Mouse (Mus musculus) layer of hippocampus, adult 18-20 months (tissue): ENCODE measurements around the gene Tmem184b. TPM values are rescaled to one million over a fixed set of nuclear protein-coding genes. Genes with fewer than 3 reads are reported as not detected.

Experiments used
- DNase-seq, 2 experiments: peaks; one replicate each; pipeline ENCODE4 v3.0.0; 2022; ENCODE audit warnings: low spot score in 2 of 2
- total RNA-seq, 2 experiments: library from RNA; stranded (reverse); gene quantifications; 2 replicates each; pipeline ENCODE4 v1.2.3; 2021

The Tmem184b gene
- total RNA-seq, 2 experiments from 2014 or later: 55.0 to 57.9 TPM

DNA sequence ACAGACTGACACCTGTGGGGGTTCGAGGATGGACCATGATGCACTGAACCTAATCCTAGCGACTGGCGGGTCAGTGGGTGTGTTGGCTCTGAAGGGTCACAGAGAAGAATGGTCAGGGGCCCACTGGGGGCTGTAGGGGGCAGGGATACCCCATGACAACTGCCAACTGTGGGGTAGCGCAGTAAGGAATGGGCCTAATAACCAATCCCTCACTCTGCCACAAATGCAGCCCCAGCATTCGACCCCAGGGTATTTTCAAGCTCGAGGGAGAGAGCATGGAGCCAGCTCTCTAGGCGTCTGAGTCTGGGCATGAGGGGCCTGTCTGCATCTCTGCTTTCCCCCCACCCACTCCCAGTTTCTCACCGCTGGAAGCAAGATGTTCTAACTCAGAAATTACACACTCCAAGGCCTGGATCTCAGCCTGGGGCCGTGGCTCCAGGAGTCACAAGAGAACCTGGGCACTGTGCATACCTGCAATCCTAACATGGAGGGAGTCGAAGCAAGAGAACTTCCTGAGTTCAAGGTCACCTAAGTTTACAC is 27.2 kb upstream of the Tmem184b start:
- DNase-seq: no peak

DNA sequence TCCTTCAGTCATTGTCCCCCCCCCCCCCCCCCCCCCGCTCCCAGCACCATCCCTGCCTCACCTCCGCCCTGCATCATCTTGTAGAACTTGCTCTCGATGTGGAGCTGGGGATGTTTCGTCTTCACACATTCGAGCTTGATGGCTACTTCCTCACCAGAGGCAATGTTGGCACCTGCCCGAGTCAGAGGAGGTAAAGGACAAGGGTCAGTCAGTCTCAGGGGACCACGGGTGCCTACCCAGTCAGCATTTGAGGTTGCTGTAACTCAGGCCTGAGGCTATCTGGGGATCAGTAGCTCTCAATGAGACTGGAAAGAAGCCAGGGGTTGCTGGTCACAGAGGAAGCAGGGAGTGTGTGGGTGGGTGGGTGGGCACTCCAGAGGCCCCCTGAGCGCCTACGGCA is 26.6 kb upstream of the Tmem184b start:
- no peak for DNase-seq

DNA sequence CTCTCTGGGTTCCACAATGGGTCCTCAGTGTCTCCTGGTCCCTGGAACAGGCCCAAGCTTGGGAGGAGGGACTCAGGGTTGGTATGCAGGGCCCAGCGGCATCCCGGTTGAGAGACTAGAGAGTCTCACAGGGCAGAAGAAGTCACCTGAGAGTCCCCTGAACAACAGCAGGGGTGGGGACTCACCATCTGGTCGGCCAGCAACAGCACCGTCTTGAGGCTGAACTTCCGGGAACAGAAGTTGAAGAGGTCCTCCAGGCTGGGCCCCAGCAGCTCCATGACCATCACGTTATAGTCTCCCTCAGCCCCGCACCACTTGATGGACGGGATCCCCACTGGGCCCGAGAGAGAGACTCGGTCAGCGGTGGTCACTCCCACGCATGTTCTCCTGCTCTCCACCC is 26.2 kb upstream of the Tmem184b start:
- no peak for DNase-seq

DNA sequence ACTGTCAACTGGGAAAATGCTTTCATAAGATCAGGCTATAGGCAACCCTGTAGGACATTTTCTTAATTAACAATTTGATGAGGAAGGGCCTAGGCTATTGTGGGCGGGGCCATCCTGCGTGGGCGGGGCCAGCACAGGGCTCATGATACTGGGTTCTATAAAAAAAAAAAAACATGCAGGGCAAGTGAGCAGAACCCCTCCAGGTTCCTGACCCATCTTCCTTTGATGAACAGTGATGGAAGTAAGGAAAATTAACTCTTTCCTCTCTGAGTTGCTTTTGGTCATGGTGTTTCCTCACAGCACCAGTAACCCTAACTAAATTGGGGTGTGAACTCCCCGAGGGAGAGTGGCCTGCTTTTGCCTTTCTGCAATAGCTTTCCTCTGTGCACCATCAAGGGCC is 25.2 kb upstream of the Tmem184b start:
- DNase-seq: no peak

DNA sequence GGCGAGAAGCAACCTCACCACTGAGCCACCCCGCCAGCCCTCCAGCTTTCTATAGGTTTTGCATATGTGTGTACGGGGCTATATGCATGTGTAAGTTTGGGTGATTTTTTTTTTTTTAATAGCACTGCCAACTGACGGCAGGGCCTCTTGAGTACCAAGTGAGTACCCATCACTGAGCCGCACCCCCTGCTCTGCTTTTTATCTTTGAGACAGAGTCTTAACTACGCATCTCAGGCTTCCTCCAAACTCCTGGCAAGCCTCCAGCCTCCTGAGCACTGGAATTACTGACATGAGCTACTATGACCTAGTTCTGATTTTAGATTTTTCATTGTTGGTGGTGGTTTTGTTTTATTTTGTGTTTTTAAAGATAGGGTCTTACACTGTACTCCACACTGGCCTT is 24.1 kb upstream of the Tmem184b start:
- DNase-seq: no peak

DNA sequence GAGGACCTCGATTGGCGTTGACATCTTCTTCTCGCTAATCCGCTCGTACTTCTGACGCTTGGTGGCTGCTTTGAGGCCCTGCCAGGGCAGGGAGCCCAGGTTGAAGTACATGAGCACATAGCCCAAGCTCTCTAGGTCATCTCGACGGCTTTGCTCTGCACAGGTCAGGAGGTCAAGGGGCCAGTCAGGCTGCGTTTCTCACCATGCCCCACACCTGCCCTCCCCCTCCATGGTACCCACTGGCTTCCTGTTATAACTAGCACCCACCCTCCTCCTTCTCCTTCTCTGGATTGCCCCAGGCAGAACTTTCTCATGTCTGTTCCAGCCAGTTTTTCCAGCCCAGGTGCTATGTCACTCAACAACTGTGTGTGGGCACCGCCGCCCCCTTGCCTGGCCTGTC is 22.1 kb upstream of the Tmem184b start:
- no peak for DNase-seq

DNA sequence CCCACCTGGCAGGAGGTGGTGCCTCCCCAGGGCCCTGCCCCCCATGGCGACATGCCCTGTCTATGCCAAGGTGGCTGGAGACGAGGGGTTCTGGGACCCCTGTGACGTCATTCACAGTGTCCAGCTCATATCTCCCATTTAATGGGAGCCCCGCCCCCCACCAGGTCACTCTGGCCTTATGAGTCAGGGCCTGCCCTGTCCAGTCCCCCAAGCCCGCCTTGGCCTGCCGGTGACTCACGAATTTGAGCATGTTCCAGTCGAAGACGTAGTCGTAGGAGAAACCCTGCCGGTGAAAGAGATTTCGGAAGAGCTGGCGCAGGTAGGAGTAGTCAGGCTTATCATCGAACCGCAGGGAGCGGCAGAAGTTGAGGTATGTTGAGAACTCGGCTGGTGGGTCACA is 21.2 kb upstream of the Tmem184b start:
- DNase-seq: no peak

DNA sequence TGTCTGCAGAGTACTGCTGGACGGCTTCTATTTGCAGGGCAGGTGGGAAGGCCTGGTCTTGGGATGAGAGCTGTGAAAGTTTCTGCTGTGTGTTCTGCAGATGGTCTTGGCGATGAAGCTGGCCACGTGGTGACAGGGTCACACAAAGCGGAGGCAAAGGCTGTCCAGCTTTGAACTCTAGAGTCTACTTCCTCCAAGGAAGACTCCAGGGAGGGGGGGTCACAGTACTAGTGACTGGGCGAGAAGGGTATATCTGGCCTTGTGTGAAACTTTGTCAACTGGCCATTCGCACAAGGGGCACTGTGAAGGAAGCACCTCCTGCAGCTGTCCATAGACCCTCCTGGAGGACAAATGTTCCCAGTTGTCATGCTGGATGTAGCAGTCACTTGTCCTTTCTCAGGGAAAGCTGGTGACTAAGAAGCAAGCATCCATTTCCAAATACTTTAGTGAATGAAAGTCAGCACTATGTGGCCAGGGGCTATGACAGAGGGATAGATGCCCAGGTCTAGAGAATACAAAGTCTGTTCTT is 19.4 kb upstream of the Tmem184b start:
- no peak for DNase-seq

DNA sequence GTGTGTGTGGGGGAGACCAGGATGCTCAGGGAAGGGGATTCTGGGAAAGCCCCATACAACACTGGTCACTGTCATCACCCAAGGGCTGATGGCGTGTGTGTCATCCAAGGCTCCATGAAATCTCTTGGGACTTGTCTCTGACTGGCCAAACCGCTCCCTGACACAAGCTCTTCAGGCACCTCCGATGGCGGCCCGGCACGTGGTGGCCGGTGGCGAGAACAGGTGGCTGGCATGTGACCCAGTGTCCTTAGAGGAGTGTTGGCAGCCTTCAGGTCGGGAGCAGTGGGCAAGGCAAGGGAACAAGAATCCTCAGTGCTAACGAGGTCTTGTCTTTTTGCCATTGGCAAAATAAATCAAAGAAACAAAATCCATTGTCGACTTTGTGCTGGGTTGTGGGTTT is 15.3 kb upstream of the Tmem184b start:
- DNase-seq: no peak

DNA sequence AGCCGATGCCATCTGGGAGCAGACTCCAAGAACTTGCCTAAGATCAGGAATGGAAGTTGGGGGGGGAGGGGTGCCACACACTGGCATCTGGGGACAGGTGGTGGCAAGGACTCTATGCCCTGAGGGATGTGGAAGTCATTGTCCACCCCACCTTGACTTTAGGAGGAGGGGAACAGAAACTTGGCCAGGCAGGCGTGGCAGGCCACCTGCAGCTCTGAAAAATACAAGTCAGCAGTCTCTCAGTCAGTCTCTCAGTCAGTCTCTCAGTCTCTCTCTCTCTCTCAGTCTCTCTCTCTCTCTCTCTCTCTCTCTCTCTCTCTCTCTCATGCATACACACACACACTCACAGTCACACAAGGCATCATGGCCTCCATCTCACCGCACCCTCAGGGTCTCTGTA is 14.9 kb upstream of the Tmem184b start:
- no peak for DNase-seq

DNA sequence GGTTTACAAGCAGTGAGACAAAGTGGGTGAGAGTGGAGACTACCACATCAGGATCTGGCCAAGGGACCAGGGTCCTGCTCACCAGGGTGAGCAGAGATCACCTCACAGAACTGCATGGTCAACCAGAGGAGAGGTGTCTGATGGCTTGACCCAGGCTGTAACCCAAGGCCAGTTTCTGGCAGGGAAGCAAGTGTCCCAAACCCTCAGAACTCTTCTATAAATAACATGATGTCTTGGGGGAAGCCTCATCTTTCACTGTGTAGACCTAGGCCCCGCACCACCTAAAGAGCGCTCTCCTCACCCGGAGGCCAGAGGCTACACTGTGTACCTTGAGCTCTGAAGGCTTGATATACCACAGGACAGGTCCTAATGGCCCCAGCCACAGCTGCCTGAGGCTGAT is 14.0 kb upstream of the Tmem184b start:
- no peak for DNase-seq

DNA sequence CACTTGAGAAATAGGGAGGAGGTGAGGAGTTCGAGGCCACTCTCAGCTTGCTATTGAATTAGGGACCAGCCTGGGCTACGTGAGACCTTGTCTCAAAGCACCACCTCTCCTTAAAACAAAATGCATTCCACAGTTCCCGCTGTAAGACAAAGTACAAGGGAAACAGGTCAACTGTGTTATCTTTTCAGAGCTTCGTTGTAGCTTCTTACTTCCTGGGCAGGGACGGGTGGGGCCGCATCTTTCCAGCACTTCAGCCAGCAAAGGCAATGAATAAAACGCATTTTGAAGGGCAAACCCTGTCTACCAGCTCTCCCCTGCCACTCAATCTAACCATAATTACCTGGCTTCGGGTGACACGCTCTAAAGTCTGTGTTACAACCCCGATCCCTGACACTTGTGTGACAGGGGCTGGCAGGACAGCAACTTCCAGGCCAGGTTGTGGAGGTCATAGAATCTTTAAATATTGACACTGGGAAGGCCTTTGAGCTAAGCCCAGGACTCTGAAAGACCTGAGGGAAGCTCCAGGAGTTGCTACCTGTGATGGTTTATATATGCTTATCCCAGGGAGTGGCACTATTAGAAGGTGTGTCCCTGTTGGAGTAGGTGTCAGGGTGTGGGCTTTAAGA is 13.2 kb upstream of the Tmem184b start:
- DNase-seq: no peak

DNA sequence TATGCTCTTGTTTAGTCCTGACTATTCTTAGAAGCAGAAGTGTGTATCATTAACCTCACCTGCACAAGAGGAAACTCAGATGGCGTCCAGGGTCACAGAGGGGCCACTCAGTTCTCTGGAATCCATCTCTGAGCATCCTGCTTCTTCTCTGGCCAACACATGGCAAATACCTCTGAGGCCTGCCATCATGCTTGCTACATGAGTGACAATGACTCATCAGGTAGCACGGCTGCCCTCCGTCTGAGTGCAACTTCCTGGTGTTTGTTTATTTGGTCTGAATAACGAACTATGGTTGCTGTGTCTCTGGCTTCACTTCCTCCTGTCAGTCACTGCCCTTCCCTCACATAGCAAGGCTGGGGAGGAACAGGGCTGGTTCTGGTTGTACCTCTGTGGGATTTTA is 11.1 kb upstream of the Tmem184b start:
- DNase-seq: no peak

DNA sequence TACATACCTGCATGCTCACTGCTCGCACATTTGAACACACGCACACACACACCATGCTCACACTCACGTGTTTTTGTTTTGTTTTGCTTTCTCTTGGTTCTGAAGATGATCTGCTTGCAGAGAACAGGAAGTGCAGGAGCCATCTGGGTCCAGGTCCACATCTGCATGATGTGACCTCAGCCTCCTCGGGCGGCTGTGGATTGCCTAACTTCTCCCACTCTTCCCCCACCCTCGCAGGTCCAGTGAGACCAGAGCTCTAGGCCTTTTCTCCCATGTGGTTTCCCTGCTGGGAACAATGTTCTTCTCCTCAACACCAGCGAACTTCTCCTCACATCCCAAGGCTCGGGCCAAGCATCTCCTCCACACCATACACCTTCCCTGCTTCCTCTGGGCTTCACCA is 10.4 kb upstream of the Tmem184b start:
- DNase-seq: no peak

DNA sequence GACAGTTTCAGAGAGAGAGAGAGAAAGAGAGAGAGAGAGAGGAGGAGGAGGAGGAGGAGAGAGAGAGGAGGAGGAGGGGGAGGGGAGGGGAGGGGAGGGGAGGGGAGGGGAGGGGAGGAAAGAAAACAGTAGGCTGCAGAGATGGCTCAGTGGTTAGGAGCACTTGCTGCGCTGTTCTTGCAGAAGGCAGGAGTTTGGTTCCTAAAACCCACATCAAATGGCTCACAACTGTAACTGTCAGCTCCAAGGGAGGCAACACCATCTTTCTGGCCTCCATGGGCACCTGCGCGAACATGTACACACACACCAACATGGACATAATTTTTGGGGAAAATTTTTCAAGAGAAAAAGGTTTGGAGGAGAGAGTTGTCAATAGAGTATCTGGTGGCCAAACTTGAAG is 9.8 kb upstream of the Tmem184b start:
- no peak for DNase-seq

DNA sequence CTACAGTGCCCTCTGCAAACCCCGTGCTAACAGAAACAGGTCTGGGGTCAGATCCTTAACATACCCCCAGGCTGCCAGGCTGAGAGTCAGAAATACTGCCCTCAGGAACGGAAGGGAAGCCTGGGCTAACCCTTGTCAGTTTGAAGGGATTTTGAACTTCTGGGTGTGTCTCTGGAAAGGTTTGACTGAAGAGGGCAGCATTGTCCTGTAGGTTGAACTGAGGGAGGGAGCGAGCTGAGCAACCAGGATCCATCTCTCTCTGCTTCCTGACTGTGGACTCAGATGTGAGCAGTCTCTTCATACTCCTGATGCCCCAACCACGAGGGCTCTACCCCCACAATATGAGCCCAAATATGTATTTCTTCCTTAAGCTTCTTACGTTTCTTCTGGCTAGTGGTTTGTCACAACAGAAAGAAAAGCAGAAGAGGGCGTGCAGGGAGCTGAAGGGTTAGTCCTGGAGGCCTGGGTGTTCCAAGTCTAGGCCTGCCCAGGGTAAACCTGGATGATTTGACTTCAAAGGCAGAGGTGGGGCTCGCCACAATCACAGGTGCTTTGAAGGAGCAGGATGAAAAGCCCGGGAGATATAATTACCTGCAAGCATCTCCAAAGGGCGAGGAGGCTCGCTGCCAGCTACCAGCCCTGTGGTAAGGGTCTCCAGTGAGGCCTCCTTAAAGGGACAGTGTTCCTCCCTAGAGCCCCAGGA is 8.1 kb upstream of the Tmem184b start:
- DNase-seq: no peak

DNA sequence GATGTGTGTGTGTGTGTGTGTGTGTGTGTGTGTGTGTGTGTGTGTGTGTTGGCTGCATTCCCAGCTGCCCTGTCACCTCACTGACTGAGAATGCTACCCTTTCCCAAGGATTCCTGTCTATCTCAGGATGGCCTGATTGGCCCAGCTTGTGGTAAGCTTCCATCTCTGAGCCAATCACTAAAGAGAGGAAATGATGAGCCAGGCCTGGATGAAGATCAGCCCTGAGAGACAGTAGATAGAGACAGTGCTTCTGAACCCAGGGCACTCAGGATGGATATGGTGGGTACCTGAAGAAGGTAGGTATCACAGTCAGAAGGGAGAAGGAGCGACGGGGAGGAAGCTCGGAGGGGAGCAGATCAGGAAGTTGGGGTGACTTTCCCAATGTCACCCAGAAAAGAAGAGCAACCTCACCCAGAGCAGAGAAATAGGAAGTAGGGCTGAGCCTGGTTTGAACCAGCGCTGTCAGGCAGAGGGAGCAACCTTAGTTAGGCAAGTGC is 5.8 kb upstream of the Tmem184b start:
- no peak for DNase-seq

DNA sequence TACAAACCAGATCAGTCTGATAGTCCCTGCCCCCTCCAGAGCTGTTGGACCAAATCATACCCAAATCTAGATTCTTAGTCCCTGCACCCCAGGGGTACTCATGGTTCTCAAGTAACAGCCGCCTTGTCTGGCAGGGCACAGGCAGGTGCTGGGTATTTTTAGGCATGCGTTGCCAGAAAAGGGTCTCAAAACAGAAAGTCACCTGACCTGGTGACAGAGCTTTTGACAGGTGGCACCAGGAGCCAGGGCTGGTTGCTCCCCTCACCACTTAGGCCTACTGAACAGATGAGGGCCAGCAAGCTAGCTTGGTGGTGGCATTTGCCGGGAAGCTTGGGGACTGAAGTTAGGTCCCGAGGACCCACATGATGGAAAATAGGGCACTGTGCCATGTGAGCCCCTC is 3.2 kb upstream of the Tmem184b start:
- no peak for DNase-seq

DNA sequence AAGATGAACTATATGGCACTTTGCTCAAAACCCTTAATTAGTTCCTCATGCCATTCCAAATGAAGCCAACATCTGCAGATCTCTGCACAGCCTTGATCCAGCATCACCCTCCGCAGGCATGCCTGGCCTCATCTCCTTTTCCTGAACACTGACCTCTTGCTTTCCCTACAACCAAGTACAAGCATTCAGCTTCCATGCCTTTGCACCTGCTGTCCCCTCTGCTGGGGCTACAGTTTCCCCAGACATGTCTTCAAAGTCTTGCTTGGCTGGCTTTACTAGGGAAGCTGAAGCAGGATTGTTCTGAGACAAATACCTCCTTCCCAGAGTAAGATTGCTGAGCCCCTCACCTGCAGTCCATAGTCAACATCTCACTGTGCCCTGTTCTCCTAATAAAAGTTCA is 908 bp upstream of the Tmem184b start:
- no peak for DNase-seq

DNA sequence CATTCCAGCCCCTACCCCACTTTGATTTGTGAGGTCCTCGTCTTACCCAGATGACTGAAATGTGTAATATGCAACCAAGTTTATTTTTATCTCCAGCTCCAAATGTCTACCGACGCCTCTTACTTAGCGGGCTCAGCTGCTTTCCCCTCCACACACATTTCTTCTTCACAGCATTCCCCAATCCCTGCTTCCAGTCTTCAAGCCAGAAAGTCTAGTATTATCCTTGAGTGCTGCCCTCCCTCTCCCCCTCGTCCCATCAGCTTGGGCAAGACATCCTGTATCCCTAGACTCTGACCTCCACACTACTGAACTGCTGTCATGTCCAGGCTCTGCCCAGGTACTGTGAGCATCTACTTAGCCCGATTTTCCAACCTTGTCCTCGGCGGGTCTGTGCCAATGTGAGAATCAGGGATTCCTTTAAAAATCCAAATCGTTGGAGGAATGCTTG is 418 bp upstream of the Tmem184b start:
- DNase-seq: no peak

DNA sequence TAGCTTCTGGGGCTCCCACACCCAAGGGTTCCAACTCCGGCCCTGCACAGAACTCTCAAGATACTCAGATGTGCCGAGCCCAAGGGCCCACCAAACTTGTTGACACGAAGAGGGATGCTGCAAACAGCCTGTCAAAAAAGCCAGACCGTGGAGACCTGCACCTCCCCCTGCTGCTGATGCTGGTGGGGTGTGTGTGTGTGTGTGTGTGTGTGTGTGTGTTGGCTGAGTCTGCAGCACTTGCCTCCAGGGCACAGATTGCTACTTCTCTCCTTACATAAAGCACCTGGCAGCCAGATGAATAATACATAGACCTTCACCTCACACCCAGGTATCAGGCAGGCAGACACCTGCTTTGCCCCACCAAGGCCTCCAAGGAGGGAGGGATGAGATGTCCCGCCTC is 1.2 kb downstream of the Tmem184b start:
- DNase-seq: no peak

DNA sequence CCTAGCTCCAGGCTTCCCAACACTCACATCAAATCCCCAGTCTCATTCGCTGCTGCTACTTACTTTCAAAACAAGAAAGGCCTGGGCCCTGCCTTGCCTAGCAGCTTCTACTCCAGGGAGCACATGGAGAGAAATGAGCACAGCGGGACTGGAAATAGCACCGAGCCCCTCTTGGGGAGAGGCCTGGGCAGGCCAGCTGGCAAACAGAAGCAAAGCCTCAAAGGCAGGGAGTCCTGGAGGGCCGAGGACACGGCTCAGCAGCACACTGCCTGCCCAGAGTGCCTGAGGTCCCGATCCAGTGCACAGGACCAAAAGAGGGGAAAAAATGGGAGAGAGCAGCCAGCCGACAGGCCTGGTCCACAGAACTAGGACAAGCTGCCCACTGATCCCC is 2.4 kb downstream of the Tmem184b start:
- no peak for DNase-seq
